Mouse (Mus musculus) inflammation-experienced regulatory T-cells, adult 6 months (primary cell): ENCODE measurements around the gene Fam155a. TPM values are rescaled to one million over a fixed set of nuclear protein-coding genes. Genes with fewer than 3 reads are reported as not detected.

Experiments used
- ATAC-seq: one replicate; pipeline ENCODE4 v1.8.0; 2017
- polyA plus RNA-seq, 3 experiments: library from polyadenylated mRNA; unstranded; fragments of 100-300 nt; shearing (Covaris generic); gene quantifications; one replicate each; pipeline ENCODE4 v1.2.1; 2017

The Fam155a gene
- polyA plus RNA-seq, 3 experiments from 2014 or later, result 0.13 TPM; not detected in 2

DNA sequence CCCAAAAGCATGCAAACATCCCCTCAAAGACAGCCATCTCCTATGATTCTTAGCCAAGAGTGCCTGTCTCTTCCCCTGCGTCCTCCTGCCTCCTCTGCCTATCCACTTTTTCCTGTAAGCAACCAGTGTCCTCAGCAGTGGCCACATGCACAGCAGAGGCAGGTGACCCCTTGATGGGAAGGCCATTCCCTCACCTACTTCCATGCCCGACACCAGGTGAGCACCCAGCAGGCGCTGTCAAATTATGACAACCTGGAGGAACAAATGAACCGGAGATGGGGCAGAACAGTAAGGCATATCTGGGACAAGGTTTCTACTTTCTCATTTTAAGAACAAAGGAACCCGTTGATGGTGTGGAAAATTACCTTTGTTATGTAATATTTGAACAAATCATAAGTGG, 515.6 kb downstream of the Fam155a start:
- ATAC-seq, result no peak

DNA sequence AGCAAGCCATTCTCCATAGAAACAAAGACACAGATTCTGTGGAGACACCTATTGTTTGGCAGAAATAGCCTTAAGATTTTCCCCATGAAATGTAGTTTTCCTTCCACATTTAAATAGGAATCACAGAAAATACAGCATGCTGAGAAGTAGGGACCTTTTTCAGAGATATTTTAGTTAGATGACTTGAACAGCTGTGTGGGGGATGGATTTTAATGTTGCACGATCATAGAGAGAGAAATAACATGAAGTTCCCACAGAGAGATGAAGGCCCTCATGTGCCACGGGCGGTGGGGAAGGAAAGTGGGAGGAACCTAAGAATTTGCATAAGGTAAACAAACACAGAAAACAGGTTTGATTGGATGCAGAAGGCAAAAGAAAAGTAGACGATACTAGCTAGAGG, 518.0 kb downstream of the Fam155a start:
- ATAC-seq, result no peak

DNA sequence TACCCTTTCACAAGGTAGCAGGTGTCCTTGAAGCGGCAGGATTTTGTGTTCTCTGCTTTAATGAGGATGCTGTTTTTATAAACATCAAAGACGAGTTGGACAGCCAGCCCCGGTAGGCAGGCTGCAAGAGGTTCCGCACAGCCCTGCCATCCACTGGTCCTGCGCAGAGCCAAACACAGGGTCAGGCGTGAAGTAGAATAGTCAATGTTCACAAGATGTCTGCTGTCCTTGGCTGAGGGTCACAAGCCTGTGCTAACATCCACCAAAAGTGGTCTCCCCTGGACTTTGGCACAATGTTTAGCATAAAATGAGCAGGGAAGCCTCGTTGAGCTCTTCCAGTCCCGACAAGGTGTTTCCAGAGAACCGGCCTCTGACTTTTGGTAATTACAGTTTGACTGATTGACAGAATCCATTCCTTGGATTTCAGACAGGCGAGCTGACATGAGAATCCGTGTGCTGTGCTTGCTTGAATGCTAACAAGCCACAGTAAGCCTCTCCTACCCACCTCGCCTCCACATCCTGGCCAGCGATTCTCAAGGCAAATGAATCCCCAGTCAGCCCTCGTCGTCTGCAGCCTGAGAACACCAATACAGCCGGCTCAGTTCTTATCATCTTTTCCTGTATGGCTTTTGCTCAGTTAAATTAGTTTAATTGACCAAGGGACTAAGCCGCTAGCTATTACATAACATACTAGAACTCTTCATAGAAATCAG, 522.7 kb downstream of the Fam155a start:
- no peak for ATAC-seq

DNA sequence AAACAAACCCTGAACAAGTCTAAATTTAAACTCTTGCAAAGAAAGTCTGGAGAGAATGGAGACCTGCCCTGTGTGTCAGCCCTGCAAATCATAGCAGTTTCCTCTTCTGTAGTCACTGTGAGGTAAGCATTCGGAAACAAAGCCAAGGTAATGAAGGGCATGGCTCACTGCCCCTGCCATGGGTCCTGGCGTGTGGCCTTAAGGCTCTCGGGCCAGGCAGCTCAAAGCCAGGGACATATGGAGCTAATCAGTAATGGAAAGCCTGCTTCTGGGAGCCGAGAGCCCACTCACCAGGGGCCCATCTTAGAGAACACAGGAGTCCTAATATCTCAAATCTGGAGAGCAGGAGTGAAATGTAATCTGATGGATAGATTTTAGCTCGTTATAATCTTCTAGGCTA, 525.0 kb downstream of the Fam155a start:
- ATAC-seq, result no peak

DNA sequence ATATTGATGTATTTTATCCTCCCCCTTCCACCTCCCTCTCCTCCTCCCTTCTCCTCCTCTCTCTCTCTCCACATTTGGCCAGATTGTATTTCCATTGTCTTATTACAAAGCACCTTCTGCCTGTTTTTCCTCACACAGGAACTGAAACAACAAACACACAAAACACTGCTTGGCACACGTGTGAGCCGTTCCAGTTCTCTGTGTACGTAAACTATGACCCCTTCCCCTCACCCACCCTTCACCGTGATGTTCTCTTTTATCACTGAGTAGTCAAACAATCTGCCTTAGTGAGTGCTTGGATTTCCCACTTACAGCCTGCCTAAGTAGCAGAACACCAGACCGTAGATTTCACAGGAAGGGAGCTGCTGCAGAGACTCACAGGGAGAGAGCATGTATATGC, 530.0 kb downstream of the Fam155a start:
- no peak for ATAC-seq

DNA sequence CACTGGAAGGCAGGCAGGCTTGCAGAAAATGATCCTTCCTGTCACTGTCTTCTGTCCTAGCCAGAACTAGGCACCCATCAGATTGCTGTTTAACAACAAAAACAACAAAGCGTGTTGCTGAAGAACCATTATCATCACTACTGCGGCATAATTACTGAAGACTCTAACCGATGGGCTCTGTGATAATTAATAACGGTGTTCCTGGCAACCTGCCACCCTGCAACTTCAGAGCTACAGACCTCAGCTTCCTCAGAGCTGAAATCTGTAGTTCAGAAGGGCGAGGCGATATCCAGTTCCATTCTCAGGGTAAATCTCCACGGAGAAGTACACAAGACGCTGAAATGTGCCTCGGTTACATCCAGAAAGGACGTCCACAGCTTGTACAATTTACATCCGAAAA, 531.2 kb downstream of the Fam155a start:
- ATAC-seq, result no peak

DNA sequence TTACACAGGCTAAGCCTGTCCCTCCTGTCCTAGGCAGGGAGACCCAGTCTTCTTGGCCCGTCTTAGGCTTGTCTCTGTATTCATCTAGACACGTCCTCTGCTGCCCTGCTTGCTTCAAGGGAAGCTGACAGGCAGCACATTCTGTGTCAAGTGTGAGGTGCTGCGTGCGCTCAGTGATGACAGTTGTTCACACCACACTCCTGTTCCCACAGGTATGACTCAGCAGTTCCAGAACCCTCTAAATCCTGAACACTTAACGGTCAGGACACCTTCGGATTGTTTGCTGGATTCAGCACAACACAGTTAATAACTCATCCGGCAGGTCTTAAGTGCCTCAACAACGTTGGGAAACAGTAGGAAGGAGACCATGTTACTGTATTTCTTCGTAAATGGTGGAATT, 532.0 kb downstream of the Fam155a start:
- ATAC-seq, result no peak

DNA sequence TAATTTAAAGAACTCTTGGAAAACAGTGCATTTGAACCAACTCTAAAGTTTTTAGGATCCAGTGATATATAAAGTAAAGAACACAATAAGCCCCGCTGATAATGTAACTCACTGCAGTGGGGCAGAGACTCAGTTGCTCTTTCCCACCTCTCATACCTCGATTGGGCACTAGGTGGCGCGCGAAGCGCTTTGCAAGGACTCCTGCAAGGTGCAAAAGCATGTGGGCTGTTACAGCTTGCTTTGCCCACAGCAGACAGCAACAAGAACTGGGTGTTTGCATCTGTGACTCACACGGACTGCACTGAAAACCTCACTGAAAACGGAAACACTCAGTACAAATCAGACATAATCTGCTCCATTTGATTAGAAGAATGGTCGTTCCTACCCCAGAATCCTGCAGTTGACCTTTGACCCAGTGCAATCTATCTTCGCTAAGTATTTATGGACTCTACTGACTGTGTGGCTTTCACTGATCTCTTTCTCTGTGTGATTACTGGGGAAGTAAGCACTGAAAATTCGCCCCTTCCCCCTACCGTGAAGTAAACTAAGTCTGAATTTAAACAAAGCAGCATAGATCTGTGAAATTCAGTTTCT, 537.5 kb downstream of the Fam155a start:
- no peak for ATAC-seq

DNA sequence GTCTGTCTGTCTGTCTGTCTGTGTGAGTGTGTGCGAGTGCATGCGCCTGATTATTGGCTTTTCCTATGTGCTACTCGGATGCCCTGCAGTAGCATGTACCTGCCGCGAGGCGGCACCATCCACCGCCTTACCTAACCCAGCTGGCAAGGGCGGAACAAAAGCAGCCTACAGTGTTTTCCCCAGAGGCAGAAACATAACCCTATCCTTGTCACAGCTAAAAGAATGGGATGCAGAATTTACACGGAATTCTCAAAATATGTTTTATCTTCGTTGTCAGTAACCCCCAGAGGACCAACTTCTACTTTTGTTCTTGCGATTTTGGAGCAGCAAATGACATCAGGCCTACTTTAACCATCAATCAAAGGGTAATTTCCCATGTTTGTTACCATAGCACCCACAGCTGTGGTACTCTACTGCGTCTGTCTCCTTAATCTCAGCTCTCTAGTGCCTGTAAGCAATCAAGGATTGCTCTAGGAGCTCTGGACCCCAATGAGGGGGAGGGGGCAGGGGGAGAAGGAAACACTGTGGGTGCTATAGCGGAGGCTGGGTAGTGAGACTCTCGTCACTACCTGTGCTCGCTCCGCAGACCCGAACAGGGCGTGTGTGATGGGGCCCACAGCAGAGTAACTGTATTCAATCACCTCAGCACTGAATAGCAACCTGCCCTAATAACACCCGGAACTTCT, 543.0 kb downstream of the Fam155a start:
- no peak for ATAC-seq

DNA sequence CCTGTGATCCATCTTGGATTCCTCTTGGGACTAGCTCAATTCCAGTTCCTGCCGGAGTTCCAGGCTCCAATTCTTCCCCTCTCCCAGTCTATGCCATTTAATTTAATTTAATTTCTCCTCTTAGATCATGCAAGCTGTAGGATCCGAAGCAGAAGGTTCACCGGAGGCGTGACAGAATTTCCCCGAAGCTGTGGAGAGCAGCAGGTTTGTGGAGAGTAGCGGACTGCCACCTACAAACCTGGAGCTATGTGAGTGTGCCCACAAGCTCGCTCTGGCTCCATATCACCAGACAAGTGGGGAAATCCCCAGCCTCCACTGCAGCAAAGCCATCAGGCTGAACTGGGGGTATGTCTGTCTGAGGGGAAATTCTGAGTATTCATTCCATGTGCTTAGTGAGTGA, 544.2 kb downstream of the Fam155a start:
- ATAC-seq, result no peak

DNA sequence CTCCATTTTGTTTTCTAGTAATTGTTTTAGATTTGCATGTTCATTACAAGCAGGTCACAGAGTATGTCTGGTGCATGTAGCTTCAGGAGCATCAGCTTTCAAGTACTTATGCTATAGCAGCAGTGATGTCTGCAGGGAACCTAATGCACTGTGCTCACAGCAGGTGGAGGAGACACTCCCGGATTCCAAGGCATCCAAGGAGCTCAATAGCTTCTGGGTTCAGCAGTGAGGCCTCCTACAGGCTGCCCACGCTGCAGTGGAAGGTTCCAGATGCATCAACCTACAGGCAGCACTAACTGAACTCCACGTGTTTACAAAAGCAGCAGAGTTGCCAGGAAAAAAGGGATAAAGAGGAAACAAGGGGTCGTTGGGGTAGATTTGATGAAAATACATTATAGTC, 559.2 kb downstream of the Fam155a start:
- no peak for ATAC-seq

DNA sequence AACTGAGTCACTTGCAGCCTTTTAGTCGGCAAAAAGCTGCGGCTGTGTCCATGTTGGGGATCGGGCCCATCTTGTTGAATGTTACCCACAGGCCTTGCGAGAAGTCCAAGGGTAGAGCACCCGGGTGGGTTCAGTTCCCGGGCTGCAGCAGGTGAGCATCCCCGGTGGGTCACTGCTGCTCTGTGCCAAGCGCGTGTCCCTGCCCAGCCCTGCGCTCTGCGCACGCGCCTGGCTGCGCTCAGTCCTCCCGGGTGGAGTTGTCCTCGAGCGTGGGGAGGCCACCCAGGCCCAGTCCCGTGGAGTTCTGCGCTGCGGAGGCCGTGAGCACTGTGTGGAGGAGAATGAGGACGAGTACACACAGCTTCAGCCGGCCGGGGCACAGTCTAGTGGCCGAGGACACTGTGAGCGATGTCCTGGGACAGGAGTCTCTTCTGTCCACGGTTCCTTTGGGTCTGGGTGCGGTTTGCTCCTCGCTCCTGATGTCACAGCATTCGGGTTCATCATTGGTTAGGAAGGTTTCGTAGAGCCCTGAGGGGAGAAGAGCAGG, 563.4 kb downstream of the Fam155a start:
- no peak for ATAC-seq

DNA sequence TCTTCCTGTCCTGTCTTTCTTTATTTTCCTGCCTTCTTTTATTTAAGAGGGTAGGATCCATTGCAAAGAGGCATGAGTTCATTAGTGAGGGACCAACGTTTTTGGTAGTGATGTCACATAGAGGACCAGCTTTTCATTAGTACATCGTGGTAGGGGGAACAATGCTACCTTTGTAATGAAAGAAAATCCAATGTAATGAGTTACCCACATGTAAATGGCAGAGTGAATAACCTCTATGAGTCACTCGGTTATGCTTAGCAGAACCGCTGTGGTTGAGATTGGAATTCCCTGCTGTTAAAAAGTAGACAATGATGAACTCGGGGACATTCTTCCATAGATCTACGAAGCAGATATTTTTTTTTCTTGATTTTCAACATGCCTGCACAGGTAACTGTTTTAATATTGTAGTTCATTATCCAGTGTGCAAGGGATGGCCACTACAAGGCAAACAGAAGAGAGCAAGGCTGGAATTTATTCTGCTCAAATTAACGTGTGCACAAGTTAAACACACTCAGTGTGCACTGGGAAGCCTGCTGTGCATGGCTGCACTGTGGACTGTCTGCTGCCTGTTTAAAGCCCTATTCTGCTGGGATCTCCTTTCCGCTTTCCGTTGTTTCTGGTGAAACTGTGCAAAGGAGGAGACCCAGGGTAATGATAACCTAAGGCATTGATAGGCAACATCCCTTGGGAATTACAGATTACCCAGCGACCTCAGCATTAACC, 566.5 kb downstream of the Fam155a start:
- ATAC-seq, result no peak

DNA sequence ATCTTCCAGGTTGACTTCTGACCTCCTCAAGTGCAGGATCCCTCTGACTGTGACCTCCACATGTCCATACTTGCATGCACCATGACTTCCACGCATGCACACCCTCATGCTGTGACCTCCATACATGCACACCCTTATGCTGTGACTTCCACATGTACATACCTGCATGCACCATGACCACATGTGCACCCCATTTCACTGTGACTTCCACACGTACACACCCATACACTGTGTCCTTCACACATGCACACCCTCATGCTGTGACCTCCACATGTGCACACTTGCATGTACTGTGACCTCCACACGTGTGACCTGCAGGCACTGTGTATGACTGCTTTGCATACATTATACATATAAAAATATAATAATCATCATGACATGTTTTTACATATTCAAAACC, 570.9 kb downstream of the Fam155a start:
- ATAC-seq, result no peak

DNA sequence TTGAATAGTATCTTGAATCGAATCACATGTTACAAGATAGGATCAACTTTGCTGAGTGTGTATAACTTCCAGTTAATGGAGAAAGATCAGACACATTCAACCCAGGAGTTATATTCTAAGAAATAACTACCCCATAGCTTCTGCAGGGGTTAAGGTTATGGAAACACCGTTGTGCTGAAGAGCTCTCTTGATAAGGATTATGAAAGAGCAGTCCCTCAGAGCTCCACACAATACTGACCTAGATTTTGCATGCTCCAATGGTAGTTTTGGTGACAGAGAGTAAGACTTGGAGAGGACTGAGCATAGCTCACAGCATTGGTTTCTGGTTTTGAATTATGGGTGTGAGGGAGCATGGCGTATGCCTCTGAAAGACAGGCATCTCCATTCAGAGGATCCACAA, 579.3 kb downstream of the Fam155a start:
- no peak for ATAC-seq

DNA sequence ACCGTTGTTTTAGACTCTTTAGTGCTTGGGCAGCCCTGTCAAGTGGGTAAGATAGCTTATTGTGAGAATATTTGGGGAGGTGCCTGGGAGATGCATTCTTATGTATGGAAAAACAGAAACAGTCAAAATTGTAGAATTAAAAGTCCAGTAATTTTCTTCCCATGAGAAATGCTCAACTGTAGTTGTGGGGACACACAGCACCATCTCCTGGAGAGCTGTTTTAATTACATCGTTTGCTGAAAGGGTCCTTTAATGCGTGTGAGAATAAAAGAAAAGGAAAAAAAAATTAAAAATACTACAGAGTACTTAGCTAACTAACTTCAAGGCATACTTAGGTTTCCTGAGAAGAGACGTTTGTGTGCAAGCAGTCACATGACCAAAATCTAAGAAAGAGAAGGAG, 582.3 kb downstream of the Fam155a start:
- ATAC-seq, result no peak

DNA sequence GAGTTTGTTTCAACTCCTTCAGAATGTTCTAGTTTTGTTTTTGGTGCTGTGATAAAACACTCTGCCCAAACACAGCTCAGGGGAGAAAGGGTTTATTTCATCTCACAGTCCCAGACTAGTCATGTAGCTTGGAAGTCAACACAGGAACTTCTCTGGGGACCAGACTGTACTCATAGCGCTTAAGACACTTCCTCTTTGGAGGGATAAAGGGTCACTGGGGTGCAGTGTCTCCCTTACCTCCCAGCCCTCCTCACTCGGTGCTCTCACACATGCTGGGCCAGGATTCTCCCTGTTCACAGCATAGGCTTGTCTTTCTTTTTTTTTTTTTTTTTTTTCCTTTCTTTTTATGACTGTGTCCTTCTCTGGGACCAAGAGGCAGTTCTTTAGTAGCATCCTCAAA, 585.8 kb downstream of the Fam155a start:
- no peak for ATAC-seq

DNA sequence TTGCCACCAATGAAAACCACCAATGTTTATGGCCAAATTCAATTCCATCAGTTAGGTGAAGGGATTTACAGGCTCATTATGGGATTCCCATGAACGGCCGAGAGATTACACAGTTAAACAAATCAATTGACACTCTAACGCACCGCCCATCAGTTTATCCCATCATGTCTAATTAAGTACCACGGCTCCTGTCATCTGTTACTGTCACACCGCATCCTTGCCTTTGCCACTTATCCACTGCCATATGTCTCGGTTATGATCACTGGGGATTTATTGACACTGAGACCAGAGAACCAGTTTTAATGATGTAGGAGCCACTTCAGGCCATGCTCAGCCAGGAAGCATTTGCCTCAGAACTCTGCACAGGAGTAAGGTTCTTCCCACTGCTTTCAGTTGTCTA, 588.5 kb downstream of the Fam155a start:
- ATAC-seq, result no peak

DNA sequence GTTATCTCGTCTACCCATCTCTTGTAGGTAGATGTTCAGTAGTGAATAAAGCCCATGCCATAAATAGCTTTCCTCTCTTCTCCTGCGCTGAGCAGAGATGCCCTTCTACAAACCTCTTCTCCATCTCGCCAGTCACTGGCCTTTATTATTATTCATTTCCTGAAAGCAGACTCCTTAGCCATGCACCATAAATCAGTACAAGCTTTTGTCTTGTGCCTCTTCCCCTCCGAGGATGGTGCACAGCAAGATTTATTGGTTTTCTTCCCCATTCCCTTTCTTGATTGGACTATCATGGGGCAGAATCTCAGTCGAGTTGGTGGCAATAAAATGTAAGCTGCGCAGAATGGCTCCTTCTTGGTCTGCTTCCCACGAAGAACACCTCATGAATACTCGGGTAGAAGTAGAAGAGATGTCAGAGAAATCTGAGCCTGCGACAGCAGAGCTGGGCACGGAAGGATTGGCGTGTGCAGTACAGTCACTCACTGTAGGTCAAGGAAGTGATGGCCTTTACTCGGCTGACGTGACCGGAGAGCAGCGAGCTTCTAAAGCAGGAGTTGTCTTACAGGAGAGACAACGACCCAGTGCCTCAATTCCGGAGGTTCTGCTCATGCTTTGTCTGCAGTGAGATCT, 590.2 kb downstream of the Fam155a start:
- ATAC-seq, result no peak

DNA sequence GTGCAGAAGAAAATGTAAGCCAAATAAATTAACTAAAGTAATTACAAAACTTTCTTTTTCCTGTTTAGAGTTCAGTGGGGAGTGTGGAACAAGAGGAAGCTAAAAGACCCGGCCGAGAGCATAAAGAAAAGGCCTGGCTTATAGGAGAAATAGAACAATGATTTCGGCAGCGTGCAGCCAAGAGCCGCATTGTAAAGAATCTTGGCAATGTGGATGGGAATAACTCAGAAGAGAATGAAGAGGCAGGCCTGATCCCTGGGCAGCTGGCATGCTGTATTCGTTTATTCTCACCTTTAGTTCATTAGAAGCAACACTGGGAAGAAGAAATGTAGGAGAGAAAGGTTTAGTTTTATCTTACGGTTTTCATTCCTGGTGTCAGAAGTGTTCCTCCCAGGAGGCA, 594.0 kb downstream of the Fam155a start:
- no peak for ATAC-seq

DNA sequence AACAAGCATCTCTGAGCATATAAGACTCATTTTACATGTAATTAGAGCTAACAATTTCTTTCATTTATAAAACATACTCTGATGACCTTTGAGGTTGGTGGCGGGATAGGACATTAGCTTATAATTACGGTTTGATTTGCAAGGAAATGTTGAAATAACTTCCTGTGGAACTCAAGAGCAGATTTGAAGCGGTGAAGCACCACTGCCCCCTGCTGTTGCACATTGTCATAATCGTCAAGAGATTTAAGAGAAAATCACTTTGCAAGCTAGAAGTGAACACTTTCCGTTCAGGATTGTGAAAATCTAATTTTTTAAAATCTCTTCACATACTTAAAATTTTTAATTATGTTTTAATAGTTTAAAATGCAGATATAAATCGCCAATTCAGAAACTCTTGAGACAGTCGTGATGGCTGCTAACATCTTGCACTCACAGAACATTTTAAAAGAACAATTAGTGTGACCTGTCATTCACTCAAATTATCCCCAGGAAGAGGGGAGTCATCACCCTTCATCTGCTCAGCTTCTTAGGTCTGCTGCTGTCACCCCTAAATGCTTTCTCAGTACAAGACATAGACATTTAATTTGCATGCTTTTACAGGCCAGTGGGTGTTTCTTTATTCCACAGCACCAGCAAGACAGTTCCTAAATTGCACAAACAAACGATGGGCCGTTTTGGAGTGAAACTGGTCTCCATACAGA, 595.9 kb downstream of the Fam155a start:
- no peak for ATAC-seq

DNA sequence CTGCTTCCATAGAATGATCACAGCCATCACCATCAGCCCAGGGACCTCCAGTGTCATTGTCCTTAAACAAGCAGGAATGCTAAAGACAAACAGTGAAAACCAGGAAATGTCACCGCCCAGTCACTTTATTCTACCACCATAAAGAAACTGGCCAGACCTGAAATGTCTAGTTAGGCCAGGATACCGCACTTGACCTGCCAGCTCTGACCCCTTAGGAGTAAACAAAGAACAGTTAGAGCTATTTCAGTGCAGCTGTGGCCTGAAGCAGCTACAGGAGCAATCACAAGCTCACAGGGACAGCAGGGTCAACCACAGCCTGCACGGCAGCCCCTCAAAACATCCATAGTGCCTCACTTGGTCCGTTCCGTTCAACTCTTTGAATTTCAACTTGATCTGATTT, 599.1 kb downstream of the Fam155a start:
- ATAC-seq, result no peak
